Mouse (Mus musculus): Measurements from ENCODE around the gene Fgf2.

DNA sequence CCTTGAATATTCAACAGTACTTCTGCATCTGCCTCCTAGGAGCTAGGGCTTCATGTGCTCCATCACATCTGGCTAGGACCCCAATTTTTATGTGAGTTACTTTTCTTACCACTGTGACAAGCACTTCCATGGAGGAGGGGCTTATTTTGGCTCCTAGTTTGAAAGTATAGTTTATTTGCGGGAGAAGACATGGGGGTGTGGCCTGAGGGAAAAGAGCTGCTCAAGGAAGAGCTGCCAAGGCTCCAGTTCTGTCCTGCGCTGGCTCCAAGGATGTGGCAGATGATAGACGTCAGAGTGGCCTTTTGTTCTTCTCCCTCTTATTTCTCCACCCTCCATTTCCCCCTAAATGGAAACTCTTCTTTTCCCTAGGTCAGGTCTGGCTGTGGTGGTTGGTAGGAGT, 17.8 kb downstream of the Fgf2 start:
- TF ChIP-seq GATA1 (IDR thresholded peaks at IDR 0.05; ENCODE audit: borderline replicate concordance, low read length), result no peak
- TF ChIP-seq CTCF (IDR thresholded peaks at IDR 0.05; ENCODE audit: low read depth, low read length), result no peak
- TF ChIP-seq TAL1 (conservative IDR thresholded peaks at IDR 0.05; ENCODE audit: low read depth, low read length), result no peak
- TF ChIP-seq GATA2 (IDR thresholded peaks at IDR 0.05; ENCODE audit: borderline replicate concordance, low read depth, low read length), result no peak
- TF ChIP-seq POLR2AphosphoS5 (IDR thresholded peaks at IDR 0.05; ENCODE audit: insufficient replicate concordance, low read depth, low read length), result no peak

All from G1E (cell line).